Mouse (Mus musculus) left cerebral cortex, postnatal 14 days (tissue): ENCODE measurements at regions not wholly inside any gene's neighbourhood (a gene's known extent, or its start where the extent isn't known, plus 50 kb on each side); places are given as distances from the start of the nearest gene placed in this dataset.
A peak's percentile ranks its signal among the peaks of the same experiment; 100 is the strongest.
"Not testable (repeated sequence)": the region's sequence is repeated elsewhere in the genome, so short reads cannot be mapped to it uniquely, and the experiment has no call there.

Experiments used
- DNase-seq, 2 experiments: peaks; one replicate each; pipeline ENCODE4 v3.0.0; 2021 to 2022; ENCODE audit warnings: low spot score in 2 of 2, mixed read lengths in 1 of 2
- intact Hi-C: fragments of 180-260 bp; cut with DNase I; formaldehyde crosslinking; loops from one replicate; pipeline ENCODE4 v1.15.1; 2025
- microRNA-seq, 2 experiments: library from miRNA; unstranded; fragments of <30 nt; microRNA quantifications; one replicate each; pipeline ENCODE4 v1.2.0; 2022

- intact Hi-C loops, DNase-seq: not testable (repeated sequence)
These were observed 116.2 kb upstream of the Egfr start for GRCm38 (mm10) chr11:16635796-16636195.

GRCm38 (mm10) chr11:16637679-16638078 lies 114.3 kb upstream of the Egfr start:
- intact Hi-C loops, result no loop called here
- DNase-seq, result no peak

- no peak for DNase-seq
- intact Hi-C loops, result no loop called here
These were observed 113.7 kb upstream of the Egfr start for GRCm38 (mm10) chr11:16638349-16638748.

GRCm38 (mm10) chr11:16649599-16649998 lies 102.4 kb upstream of the Egfr start:
- intact Hi-C loops, result no loop called here
- no peak for DNase-seq

- intact Hi-C loops, result no loop called here
These were observed 88.2 kb upstream of the Egfr start for GRCm38 (mm10) chr11:16663806-16664205.

GRCm38 (mm10) chr11:16669453-16670251 lies 82.4 kb upstream of the Egfr start:
- DNase-seq, result peak; percentile 2 to 9
- intact Hi-C loops, result no loop called here

More at GRCm38 (mm10) chr11:16663806-16664205, 88.2 kb upstream of the Egfr start:
- DNase-seq, result no peak

- intact Hi-C loops, result no loop called here
- no peak for DNase-seq
These were observed 81.7 kb upstream of the Egfr start for GRCm38 (mm10) chr11:16670282-16670681.

- DNase-seq, result not testable (repeated sequence)
- intact Hi-C loops, result loop anchor here (2.0 kb wide), 1 partner anchor 29 kb away; no protein-coding TSS in a partner anchor
These were observed 76.1 kb upstream of the Egfr start for GRCm38 (mm10) chr11:16675951-16676350.

GRCm38 (mm10) chr11:16683538-16683937 lies 68.5 kb upstream of the Egfr start:
- no peak for DNase-seq
- intact Hi-C loops, result no loop called here

GRCm38 (mm10) chr11:16695596-16695995 lies 56.4 kb upstream of the Egfr start:
- DNase-seq, result no peak

GRCm38 (mm10) chr11:16696787-16697186 lies 55.2 kb upstream of the Egfr start:
- intact Hi-C loops, result no loop called here
- no peak for DNase-seq

More at GRCm38 (mm10) chr11:16695596-16695995, 56.4 kb upstream of the Egfr start:
- intact Hi-C loops, result no loop called here

GRCm38 (mm10) chr11:16701826-16702225 lies 50.2 kb upstream of the Egfr start:
- intact Hi-C loops, result no loop called here
- no peak for DNase-seq

Small RNA genes lying in the stretch of these regions (microRNA-seq; reads per million reads assigned to microRNA genes)
- gene Gm24714, result 0 reads per million in 2 experiments
